Mouse (Mus musculus): Measurements from ENCODE around the gene Hnrnph3. TPM values are rescaled to one million over a fixed set of nuclear protein-coding genes. Genes with fewer than 3 reads are reported as not detected.

Gene Hnrnph3
- polyA plus RNA-seq (2015; fragmentation: Nextera tagmentation; extraction: Ambion mirVana): 27.3 and 28.2 TPM in 2 replicates

DNA sequence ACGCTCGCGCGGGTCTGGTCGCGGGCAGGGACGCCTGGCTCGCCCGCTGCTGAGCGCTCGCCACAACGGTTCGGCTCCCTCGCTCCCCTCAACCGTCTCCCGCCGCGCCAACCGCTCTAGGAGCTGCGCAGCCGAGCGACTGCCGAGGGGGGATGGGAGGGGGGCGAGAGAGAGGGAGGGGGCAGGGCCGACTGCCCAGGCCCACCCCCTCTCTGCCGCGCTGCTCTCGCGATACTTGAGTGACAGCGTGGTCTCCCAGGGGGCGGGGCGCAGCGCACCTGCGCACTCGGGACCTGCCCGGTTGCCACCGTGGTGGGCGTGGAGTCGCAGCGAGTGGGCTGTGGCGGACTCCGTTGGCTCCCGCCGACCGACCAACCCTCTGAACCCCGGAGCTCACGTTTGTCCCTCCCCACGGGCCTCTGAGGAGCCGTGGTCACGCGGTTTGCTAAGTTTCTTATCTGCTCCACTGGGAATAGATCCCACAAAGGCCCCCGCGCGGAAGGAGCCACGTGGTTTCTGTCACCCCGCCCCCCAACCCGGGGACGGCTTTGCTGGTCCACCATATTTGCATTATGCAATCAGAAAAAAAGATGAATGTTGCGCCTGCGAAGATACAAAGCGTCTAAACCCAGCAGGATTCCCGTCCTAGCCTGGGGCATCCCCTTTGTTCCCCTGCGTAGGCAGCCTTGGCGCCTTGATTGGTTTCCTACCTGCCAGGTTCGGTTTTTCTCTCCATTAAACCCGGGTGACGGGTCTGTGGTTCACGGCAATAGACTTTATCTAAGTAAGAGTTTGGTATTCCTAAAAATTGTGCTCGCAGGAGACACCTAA lies at the start of gene Hnrnph3, which contains the start of gene Pbld2:
Gene Hnrnph3, minus strand, starts transcription at position 469 of the 831 bp plus-strand sequence.
Gene Pbld2, plus strand, starts transcription at position 567 of the 831 bp plus-strand sequence.

DNA sequence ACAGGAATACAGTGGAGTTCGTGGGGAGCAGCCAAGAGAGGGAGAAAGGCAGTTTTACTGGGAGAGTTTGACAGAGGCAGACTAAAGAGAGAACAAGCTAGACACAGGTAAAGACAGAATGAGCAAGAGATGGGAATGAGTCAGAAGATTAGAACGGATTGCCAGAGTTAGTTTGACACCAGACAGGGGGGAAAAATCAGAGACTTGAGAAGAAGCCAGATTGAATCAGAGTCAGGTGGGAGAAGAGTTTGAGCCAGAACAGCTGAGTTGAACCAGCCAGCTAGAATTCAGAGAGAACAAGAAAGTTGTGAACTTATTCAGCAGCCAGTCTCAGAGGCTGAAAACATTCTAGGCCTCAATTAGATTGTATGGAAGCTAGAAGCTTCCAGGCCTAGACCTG lies 35.8 kb upstream of the Hnrnph3 start, which contains the start of gene Pbld1:
Gene Pbld1, plus strand, starts transcription at position 301 of the 400 bp plus-strand sequence.

DNA sequence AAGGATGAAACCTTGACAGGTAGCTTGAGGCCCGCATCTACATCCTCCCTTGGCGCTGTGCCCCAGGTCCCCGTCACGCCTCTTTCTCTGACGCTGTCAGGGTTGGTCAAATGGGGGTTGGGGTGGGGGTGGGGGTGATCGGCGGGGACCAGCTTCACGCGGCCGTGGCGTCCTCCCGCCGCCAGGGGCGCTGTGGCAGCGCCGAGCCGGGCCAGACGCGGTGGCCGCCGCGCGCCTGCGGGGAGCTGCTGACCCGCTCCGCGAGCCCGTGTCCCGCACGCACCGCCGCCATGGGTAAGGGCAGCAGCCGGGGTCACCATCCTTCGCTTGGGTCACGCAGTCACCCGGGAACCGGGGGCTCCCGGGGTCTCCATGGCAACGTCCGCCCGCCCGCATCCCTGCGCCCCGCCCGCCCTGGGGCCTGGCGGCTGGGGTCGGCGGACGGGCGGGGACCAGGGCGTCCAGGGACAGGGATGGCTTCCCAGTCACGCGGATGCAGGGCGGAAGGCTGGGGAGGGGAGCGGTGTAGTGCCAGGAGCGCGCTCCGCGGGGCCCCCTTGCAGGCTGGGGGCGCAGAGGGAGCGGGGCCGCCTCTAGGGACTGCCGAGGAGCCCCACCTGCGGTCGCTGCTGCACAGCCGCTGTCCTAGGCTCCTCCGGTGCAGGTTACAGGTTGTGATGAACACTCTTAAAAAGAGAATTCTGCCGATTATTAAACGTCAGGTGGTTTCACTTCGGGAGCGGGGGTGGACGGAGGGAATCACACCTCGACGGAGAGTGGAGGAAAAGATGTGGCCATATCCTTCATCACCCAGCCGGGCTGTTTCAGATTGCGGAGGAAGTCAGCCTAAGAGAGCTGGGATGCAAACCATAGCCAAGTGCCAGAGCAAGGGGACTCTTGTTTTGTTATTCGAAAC lies 43.7 kb downstream of the Hnrnph3 start, which contains the start of gene Rufy2:
Gene Rufy2, plus strand, starts transcription at position 185 of the 916 bp plus-strand sequence.

Other genes with a start within 250 kb of the Hnrnph3 start
- 47.0 and 49.9 TPM in 2 replicates for gene Ccar1, start 231.9 kb downstream of the Hnrnph3 start, polyA plus RNA-seq (2015; fragmentation: Nextera tagmentation; extraction: Ambion mirVana)
- 9.2 and 9.4 TPM in 2 replicates for gene Tet1, start 115.2 kb downstream of the Hnrnph3 start, polyA plus RNA-seq (2015; fragmentation: Nextera tagmentation; extraction: Ambion mirVana)
- 16.7 and 18.5 TPM in 2 replicates for gene Slc25a16, start 103.6 kb downstream of the Hnrnph3 start, polyA plus RNA-seq (2015; fragmentation: Nextera tagmentation; extraction: Ambion mirVana)
- 2.3 and 2.9 TPM in 2 replicates for gene Dna2, start 77.2 kb downstream of the Hnrnph3 start, polyA plus RNA-seq (2015; fragmentation: Nextera tagmentation; extraction: Ambion mirVana)
- 10.8 and 11.6 TPM in 2 replicates for gene Rufy2, start 44.0 kb downstream of the Hnrnph3 start, polyA plus RNA-seq (2015; fragmentation: Nextera tagmentation; extraction: Ambion mirVana)
- gene Pbld2, start 98 bp upstream of the Hnrnph3 start, polyA plus RNA-seq (2015; fragmentation: Nextera tagmentation; extraction: Ambion mirVana): 0.83 and 0.96 TPM in 2 replicates
- gene Pbld1, start 35.9 kb upstream of the Hnrnph3 start, polyA plus RNA-seq (2015; fragmentation: Nextera tagmentation; extraction: Ambion mirVana): 0.67 and 0.77 TPM in 2 replicates
- not detected in 2 replicates for gene Atoh7, start 75.4 kb upstream of the Hnrnph3 start, polyA plus RNA-seq (2015; fragmentation: Nextera tagmentation; extraction: Ambion mirVana)
- 53.1 and 56.9 TPM in 2 replicates for gene Mypn, start 179.7 kb upstream of the Hnrnph3 start, polyA plus RNA-seq (2015; fragmentation: Nextera tagmentation; extraction: Ambion mirVana)
- 21.1 and 21.2 TPM in 2 replicates for gene Herc4, start 219.6 kb upstream of the Hnrnph3 start, polyA plus RNA-seq (2015; fragmentation: Nextera tagmentation; extraction: Ambion mirVana)

Data from skeletal muscle tissue, postnatal 0 days (tissue).